Mouse (Mus musculus) lung, embryonic 14.5 days (tissue): ENCODE results near the gene Grik5. TPM values are rescaled to one million over a fixed set of nuclear protein-coding genes. Genes with fewer than 3 reads are reported as not detected.

Experiments used
- ATAC-seq: fragments of 200-750 bp; cut with Nextera tagmentation; 2 replicates; pipeline ENCODE4 v1.8.0; 2017; ENCODE audit warnings: mild to moderate bottlenecking, moderate TSS enrichment, moderate library complexity; ENCODE audit not compliant: insufficient read depth
- DNase-seq: peaks from one replicate; pipeline ENCODE4 v3.0.0-alpha.2; 2015
- H3K27ac ChIP-seq: fragments of 300-500 bp; sonication (generic); 2 replicates; pipeline ENCODE4 v1.5.1; 2014; ENCODE audit warnings: low read depth, mild to moderate bottlenecking, moderate library complexity
- H3K27me3 ChIP-seq: fragments of 300-500 bp; sonication (generic); 2 replicates; pipeline ENCODE4 v1.6.1; 2014; ENCODE audit warnings: low read length, control low read depth; ENCODE audit not compliant: insufficient read depth
- H3K36me3 ChIP-seq: fragments of 300-500 bp; sonication (generic); 2 replicates; pipeline ENCODE4 v1.6.1; 2014; ENCODE audit warnings: control low read depth; ENCODE audit not compliant: insufficient read depth
- H3K4me1 ChIP-seq: fragments of 300-500 bp; sonication (generic); 2 replicates; pipeline ENCODE4 v1.6.1; 2014; ENCODE audit warnings: antibody characterized with exemption, control low read depth; ENCODE audit not compliant: insufficient read depth
- H3K4me2 ChIP-seq: fragments of 300-500 bp; sonication (generic); 2 replicates; pipeline ENCODE4 v1.6.1; 2014; ENCODE audit warnings: mild to moderate bottlenecking
- H3K4me3 ChIP-seq: fragments of 300-500 bp; sonication (generic); 2 replicates; pipeline ENCODE4 v1.5.1; 2014; ENCODE audit warnings: low read depth, low read length
- H3K9ac ChIP-seq: fragments of 300-500 bp; sonication (generic); 2 replicates; pipeline ENCODE4 v1.6.1; 2014
- H3K9me3 ChIP-seq: fragments of 300-500 bp; sonication (generic); 2 replicates; pipeline ENCODE4 v1.6.1; 2016; ENCODE audit warnings: low read depth, low read length, control low read depth
- CTCF ChIP-seq: IDR thresholded peaks from 2 replicates; pipeline ENCODE4 v1.5.1; 2016; ENCODE audit warnings: antibody characterized with exemption, low read depth
- WGBS: fragments of 180-500 bp; shearing (Covaris S2); extraction: QIAGEN DNeasy Blood & Tissue Kit; methylation state at CpG from one replicate; pipeline ENCODE4 v1.1.7; 2014; 5-methylcytosine and 5-hydroxymethylcytosine counted together
- microRNA-seq: library from miRNA; unstranded; fragments of <30 nt; microRNA quantifications from one replicate; pipeline ENCODE4, GENCODE M21; 2016; ENCODE audit warnings: borderline number of aligned reads
- polyA plus RNA-seq: library from polyadenylated mRNA; unstranded; fragments of >200 nt; fragmentation: Nextera tagmentation; extraction: Ambion mirVana; gene quantifications from 2 replicates; pipeline ENCODE4 v1.2.1, GENCODE M21; 2014

The Grik5 gene
- polyA plus RNA-seq, 1 experiment from 2014 or later = 6.7 TPM

DNA sequence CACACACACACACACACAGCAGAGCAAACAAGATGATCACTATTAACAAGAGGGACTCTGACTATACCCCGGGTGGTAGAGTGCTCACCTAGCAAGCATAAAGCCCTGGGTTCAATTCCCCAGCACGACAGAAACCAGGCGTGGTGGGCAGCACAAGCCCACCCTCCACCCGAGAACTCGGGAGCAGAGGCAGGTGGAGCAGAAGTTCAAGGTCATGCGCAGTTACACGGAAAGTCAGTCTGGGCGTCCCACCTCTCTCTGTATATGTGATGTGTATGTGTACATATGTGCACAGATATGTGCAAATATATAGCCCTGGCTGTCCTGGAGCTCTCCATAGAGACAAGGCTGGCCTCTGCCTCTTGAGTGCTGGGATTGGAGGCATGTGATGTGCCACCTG, 104.2 kb downstream of the Grik5 start:
- Histone ChIP-seq H3K36me3 (peaks cover 11% of the 10 kb centered on the region; the same call in 1 of the 2 replicates), H3K27me3 (no peaks in the 10 kb centered on the region), H3K4me1 (0 out of 2 replicates have a peak, but pooled peaks cover 3% of the 10 kb centered on the region), H3K27ac (no peak overlapping the region), H3K9me3 (no peaks in the 10 kb centered on the region), H3K4me2 (no peak overlapping the region), H3K9ac (no peak overlapping the region), H3K4me3 (no peak overlapping the region)
- ATAC-seq (no peak), DNase-seq (no peak)
- WGBS = 80% methylated on average over 8 of the region's 8 CpGs
- TF ChIP-seq CTCF = no peak

DNA sequence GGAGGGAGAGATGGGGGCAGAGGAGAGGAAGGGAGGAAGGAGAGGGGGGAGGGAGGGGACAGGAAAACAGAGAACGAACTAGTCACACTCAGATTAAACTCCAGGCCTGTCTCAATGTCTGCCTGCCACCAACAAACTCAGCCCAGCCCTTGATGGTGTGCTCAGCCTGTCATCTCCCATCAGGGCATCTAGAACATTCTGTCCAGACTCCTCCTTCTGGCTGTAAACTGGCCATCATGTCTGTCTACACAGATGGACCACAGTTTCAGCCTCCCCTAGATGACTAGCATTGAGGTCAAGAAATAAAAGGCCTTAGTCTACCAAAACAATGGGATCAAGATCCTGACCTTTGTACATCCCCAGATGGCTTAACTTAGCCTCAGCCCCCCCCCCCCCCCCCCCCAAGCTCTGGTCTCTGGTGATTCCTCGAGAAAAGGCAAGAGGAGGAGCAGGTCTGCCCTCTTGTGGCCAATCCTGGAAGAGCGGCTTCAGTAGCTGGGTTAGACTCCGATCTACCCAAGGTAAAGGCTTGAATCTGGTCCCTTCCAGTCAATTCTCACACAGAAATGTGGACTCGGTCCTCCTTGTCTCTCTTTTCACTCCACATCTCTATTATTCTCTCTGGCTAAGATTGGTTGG, 107.1 kb downstream of the Grik5 start:
- Histone ChIP-seq H3K9me3 (no peaks in the 10 kb centered on the region), H3K27me3 (no peaks in the 10 kb centered on the region), H3K4me1 (no peaks in the 10 kb centered on the region), H3K4me2 (no peak overlapping the region), H3K9ac (no peak overlapping the region), H3K36me3 (peaks cover 9% of the 10 kb centered on the region; the same call in 1 of the 2 replicates), H3K4me3 (no peak overlapping the region), H3K27ac (no peak overlapping the region)
- TF ChIP-seq CTCF = peak; percentile 79
- peak; percentile 89 for DNase-seq
- WGBS = 12% methylated on average over 5 of the region's 5 CpGs
- no peak for ATAC-seq

DNA sequence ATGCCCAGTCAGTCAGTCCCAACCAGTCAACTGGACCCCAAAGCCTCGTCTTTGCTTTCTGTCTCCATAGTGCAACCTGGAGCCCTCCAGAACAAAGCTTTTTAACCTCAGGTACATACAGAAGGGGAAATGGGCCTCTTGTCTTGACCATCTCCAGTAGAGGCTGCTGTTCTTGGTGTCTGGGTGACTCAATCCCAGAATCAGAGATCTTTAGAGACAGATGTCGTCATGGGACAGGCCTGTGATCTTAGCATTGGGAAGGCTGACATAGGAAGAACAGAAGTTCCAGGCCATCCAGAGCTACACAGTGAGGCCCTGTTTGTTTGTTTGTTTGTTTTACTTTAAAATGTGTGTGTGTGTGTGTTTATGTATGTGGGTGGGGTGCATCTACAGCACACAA, 107.9 kb downstream of the Grik5 start:
- no peak overlapping the region for H3K4me2 ChIP-seq
- WGBS = 70% methylated on average over 2 of the region's 2 CpGs

More for the DNA sequence above, 107.9 kb downstream of the Grik5 start:
- no peak for TF ChIP-seq CTCF
- Histone ChIP-seq H3K27me3 (no peaks in the 10 kb centered on the region), H3K4me3 (no peak overlapping the region), H3K9me3 (no peaks in the 10 kb centered on the region), H3K9ac (no peak overlapping the region), H3K4me1 (no peaks in the 10 kb centered on the region), H3K36me3 (peaks cover 1% of the 10 kb centered on the region; the same call in 1 of the 2 replicates), H3K27ac (no peak overlapping the region)
- no peak for ATAC-seq
- no peak for DNase-seq

Small RNAs within 50 kb of the gene (microRNA-seq; reads per million reads assigned to microRNA genes)
- gene Mir6537 (not detected), gene Mir7046 (0.71 reads per million), gene Mir7047 (not detected)

Other genes with a start within 250 kb of the Grik5 start
- 23.5 and 25.5 TPM in 2 replicates for gene Gm9844, start 210.1 kb downstream of the Grik5 start, polyA plus RNA-seq
- gene Lypd4, start 202.4 kb downstream of the Grik5 start, polyA plus RNA-seq = not detected in 2 replicates
- not detected in 2 replicates for gene Dmrtc2, start 202.3 kb downstream of the Grik5 start, polyA plus RNA-seq
- 3,015 and 3,069 TPM in 2 replicates for gene Rps19, start 188.0 kb downstream of the Grik5 start, polyA plus RNA-seq
- gene Cd79a, start 175.0 kb downstream of the Grik5 start, polyA plus RNA-seq = 0.16 and 0.24 TPM in 2 replicates
- gene Arhgef1, start 169.4 kb downstream of the Grik5 start, polyA plus RNA-seq = 109 and 120 TPM in 2 replicates
- not detected in 2 replicates for gene Gm4881, start 127.9 kb downstream of the Grik5 start, polyA plus RNA-seq
- gene Rabac1, start 99.6 kb downstream of the Grik5 start, polyA plus RNA-seq = 130 and 131 TPM in 2 replicates
- gene Atp1a3, start 66.4 kb downstream of the Grik5 start, polyA plus RNA-seq = 0.74 and 0.89 TPM in 2 replicates
- 29.9 and 30.7 TPM in 2 replicates for gene Zfp574, start 221 bp upstream of the Grik5 start, polyA plus RNA-seq
- gene Pou2f2, start 107.4 kb upstream of the Grik5 start, polyA plus RNA-seq = 0.28 and 0.42 TPM in 2 replicates
- 5.2 and 6.7 TPM in 2 replicates for gene Dedd2, start 148.3 kb upstream of the Grik5 start, polyA plus RNA-seq
- gene Zfp526, start 149.1 kb upstream of the Grik5 start, polyA plus RNA-seq = 3.5 and 3.8 TPM in 2 replicates
- gene Gsk3a, start 165.5 kb upstream of the Grik5 start, polyA plus RNA-seq = 14.6 and 14.9 TPM in 2 replicates
- 24.5 and 26.6 TPM in 2 replicates for gene Erf, start 178.4 kb upstream of the Grik5 start, polyA plus RNA-seq
- 31.1 and 39.1 TPM in 2 replicates for gene Cic, start 195.4 kb upstream of the Grik5 start, polyA plus RNA-seq
- gene Pafah1b3, start 225.6 kb upstream of the Grik5 start, polyA plus RNA-seq = 175 and 183 TPM in 2 replicates
- gene Prr19, start 229.1 kb upstream of the Grik5 start, polyA plus RNA-seq = 0.26 and 0.29 TPM in 2 replicates
- gene Tmem145, start 233.8 kb upstream of the Grik5 start, polyA plus RNA-seq = 0.25 TPM in 1 of 2 replicates, not detected in the other
- 12.2 and 14.9 TPM in 2 replicates for gene Megf8, start 244.8 kb upstream of the Grik5 start, polyA plus RNA-seq